Mouse (Mus musculus): ENCODE measurements around the gene Asf1b. TPM values are rescaled to one million over a fixed set of nuclear protein-coding genes. Genes with fewer than 3 reads are reported as not detected.
A peak's percentile ranks its signal among the peaks of the same experiment; 100 is the strongest.

Gene Asf1b
- polyA plus RNA-seq, 1 experiment from 2014 or later = 115 TPM

- Histone ChIP-seq H3K27ac (replicated peaks) (no peak overlapping the region), H3K4me1 (peaks cover 26% of the 10 kb centered on the region), H3K4me3 (no peak overlapping the region), H3K27me3 (ENCODE audit: low read depth, poor library complexity, severe bottlenecking) (peaks cover 71% of the 10 kb centered on the region), H3K9me3 (replicated peaks) (no peaks in the 10 kb centered on the region), H3K36me3 (no peaks in the 10 kb centered on the region)
- DNase-seq (ENCODE audit: low spot score) = no peak
- 97% methylated on average over 5 of the region's 5 CpGs for WGBS
Measured at GRCm38 (mm10) chr8:84015833-84016232, 60.5 kb downstream of the Asf1b start.

DNA sequence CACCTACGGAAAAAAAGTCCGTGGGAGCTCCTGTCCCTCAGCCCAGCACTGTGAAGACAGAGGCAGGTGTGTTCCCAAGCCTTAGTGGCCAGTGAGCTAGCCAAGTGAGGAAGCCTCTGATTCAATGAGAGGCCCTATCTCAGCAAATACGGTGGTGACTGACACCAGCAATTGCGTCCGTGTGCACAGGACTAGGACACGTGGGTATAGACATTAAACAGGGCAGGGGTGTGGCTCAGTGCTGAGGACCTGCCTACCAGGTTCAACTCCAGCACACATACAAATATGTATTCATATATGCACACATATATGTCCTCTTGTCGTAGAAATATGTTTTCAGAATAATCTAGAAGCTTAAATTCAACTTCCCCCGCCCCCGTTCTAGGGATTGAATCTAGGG is 64.4 kb downstream of the Asf1b start:
- H3K9me3 ChIP-seq (replicated peaks) = no peaks in the 10 kb centered on the region
- H3K27me3 ChIP-seq (ENCODE audit: low read depth, poor library complexity, severe bottlenecking) = peaks cover 57% of the 10 kb centered on the region
- 91% methylated on average over 9 of the region's 9 CpGs for WGBS
- H3K4me1 ChIP-seq = peaks cover 28% of the 10 kb centered on the region
- no peaks in the 10 kb centered on the region for H3K36me3 ChIP-seq
- DNase-seq (ENCODE audit: low spot score) = no peak
- H3K27ac ChIP-seq (replicated peaks) = no peak overlapping the region
- H3K4me3 ChIP-seq = no peak overlapping the region

MicroRNAs within 50 kb of the gene (microRNA counts, 519-probe panel; counts per million panel counts)
- microRNA mmu-miR-1199 = not detected

Small RNAs within 50 kb of the gene (microRNA-seq; reads per million reads assigned to microRNA genes)
- gene Gm44330 (not detected), gene Gm44450 (not detected), gene Mir1199 (2.1 reads per million), gene Mir8111 (4.8 reads per million, percentile 11 among the genes with 10 or more reads in this experiment)

Other genes with a start within 250 kb of the Asf1b start
- gene Ddx39, start 240.3 kb upstream of the Asf1b start, polyA plus RNA-seq (2016; fragmentation: Nextera tagmentation; extraction: Ambion mirVana) = 314 and 357 TPM in 2 replicates
- gene Adgre5, start 214.2 kb upstream of the Asf1b start, polyA plus RNA-seq (2016; fragmentation: Nextera tagmentation; extraction: Ambion mirVana) = 8.0 and 13.4 TPM in 2 replicates
- gene Adgrl1, start 55.4 kb upstream of the Asf1b start, polyA plus RNA-seq (2016; fragmentation: Nextera tagmentation; extraction: Ambion mirVana) = 8.6 and 11.3 TPM in 2 replicates
- gene Gm10644, start 302 bp upstream of the Asf1b start, polyA plus RNA-seq (2016; fragmentation: Nextera tagmentation; extraction: Ambion mirVana) = 0.94 and 1.0 TPM in 2 replicates
- 169 and 178 TPM in 2 replicates for gene Prkaca, start 17.5 kb downstream of the Asf1b start, polyA plus RNA-seq (2016; fragmentation: Nextera tagmentation; extraction: Ambion mirVana)
- 8.0 and 8.5 TPM in 2 replicates for gene Samd1, start 42.2 kb downstream of the Asf1b start, polyA plus RNA-seq (2016; fragmentation: Nextera tagmentation; extraction: Ambion mirVana)
- 0.68 and 0.99 TPM in 2 replicates for gene 1700067K01Rik, start 46.0 kb downstream of the Asf1b start, polyA plus RNA-seq (2016; fragmentation: Nextera tagmentation; extraction: Ambion mirVana)
- gene 2210011C24Rik, start 56.7 kb downstream of the Asf1b start, polyA plus RNA-seq (2016; fragmentation: Nextera tagmentation; extraction: Ambion mirVana) = 0.20 and 0.67 TPM in 2 replicates
- 7.9 and 8.0 TPM in 2 replicates for gene Palm3, start 66.0 kb downstream of the Asf1b start, polyA plus RNA-seq (2016; fragmentation: Nextera tagmentation; extraction: Ambion mirVana)
- gene Il27ra, start 87.1 kb downstream of the Asf1b start, polyA plus RNA-seq (2016; fragmentation: Nextera tagmentation; extraction: Ambion mirVana) = 0.17 and 0.21 TPM in 2 replicates
- 0.20 TPM in 1 of 2 replicates, not detected in the other for gene Rln3, start 89.5 kb downstream of the Asf1b start, polyA plus RNA-seq (2016; fragmentation: Nextera tagmentation; extraction: Ambion mirVana)
- 0.69 and 1.6 TPM in 2 replicates for gene Gm10643, start 109.6 kb downstream of the Asf1b start, polyA plus RNA-seq (2016; fragmentation: Nextera tagmentation; extraction: Ambion mirVana)
- gene Rfx1, start 111.3 kb downstream of the Asf1b start, polyA plus RNA-seq (2016; fragmentation: Nextera tagmentation; extraction: Ambion mirVana) = 7.7 and 8.6 TPM in 2 replicates
- 16.3 and 17.5 TPM in 2 replicates for gene Dcaf15, start 149.3 kb downstream of the Asf1b start, polyA plus RNA-seq (2016; fragmentation: Nextera tagmentation; extraction: Ambion mirVana)
- 0.09 and 0.14 TPM in 2 replicates for gene Podnl1, start 170.5 kb downstream of the Asf1b start, polyA plus RNA-seq (2016; fragmentation: Nextera tagmentation; extraction: Ambion mirVana)
- gene Cc2d1a, start 192.4 kb downstream of the Asf1b start, polyA plus RNA-seq (2016; fragmentation: Nextera tagmentation; extraction: Ambion mirVana) = 14.0 and 18.1 TPM in 2 replicates
- 2.4 TPM in 2 replicates for gene 4930432K21Rik, start 192.5 kb downstream of the Asf1b start, polyA plus RNA-seq (2016; fragmentation: Nextera tagmentation; extraction: Ambion mirVana)
- gene Nanos3, start 229.7 kb downstream of the Asf1b start, polyA plus RNA-seq (2016; fragmentation: Nextera tagmentation; extraction: Ambion mirVana) = 3.0 and 5.6 TPM in 2 replicates